Mouse (Mus musculus): ENCODE data around the gene Tob2.
A peak's percentile ranks its signal among the peaks of the same experiment; 100 is the strongest.

- TF ChIP-seq CTCF (IDR thresholded peaks at IDR 0.05; ENCODE audit: extremely low read depth, insufficient read depth, low read length) = no peak
- TF ChIP-seq POLR2A (IDR thresholded peaks at IDR 0.05; ENCODE audit: extremely low read depth, insufficient read depth, low read length) = 0 out of 2 replicates have a peak, but pooled peaks have one; percentile 18
These were observed 43.8 kb downstream of the Tob2 start for GRCm38 (mm10) chr15:81814716-81815370.
